Mouse (Mus musculus): ENCODE data around the gene Kif2c.
"Not testable (repeated sequence)": the region's sequence is repeated elsewhere in the genome, so short reads cannot be mapped to it uniquely, and the experiment has no call there.

The Kif2c gene

GRCm38 (mm10) chr4:117188969-117189368, 6.5 kb upstream of the Kif2c start:
- in situ Hi-C loops (cut with MboI, MseI): no loop called here

GRCm38 (mm10) chr4:117182759-117183096, 289 bp upstream of the Kif2c start:
- in situ Hi-C loops (cut with MboI, MseI): not testable (repeated sequence)

- in situ Hi-C loops (cut with MboI, MseI): no loop called here
These were observed 12.5 kb downstream of the Kif2c start for GRCm38 (mm10) chr4:117169936-117170335.

- in situ Hi-C loops (cut with MboI, MseI): no loop called here
These were observed 21.3 kb downstream of the Kif2c start for GRCm38 (mm10) chr4:117161183-117161582.

GRCm38 (mm10) chr4:117159666-117160065, 22.8 kb downstream of the Kif2c start:
- in situ Hi-C loops (cut with MboI, MseI): no loop called here

- in situ Hi-C loops (cut with MboI, MseI): no loop called here
These were observed 26.1 kb downstream of the Kif2c start for GRCm38 (mm10) chr4:117156372-117156771.

- in situ Hi-C loops (cut with MboI, MseI): no loop called here
These were observed 26.6 kb downstream of the Kif2c start, which contains the start of gene Rps8 for GRCm38 (mm10) chr4:117155792-117156355. Gene Rps8, minus strand, starts transcription at chr4:117156243.

- in situ Hi-C loops (cut with MboI, MseI): no loop called here
These were observed 27.2 kb downstream of the Kif2c start for GRCm38 (mm10) chr4:117155020-117155791.

GRCm38 (mm10) chr4:117152714-117153113, 29.7 kb downstream of the Kif2c start:
- in situ Hi-C loops (cut with MboI, MseI): no loop called here

GRCm38 (mm10) chr4:117151416-117151815, 31.0 kb downstream of the Kif2c start:
- in situ Hi-C loops (cut with MboI, MseI): no loop called here

- in situ Hi-C loops (cut with MboI, MseI): no loop called here
These were observed 32.2 kb downstream of the Kif2c start for GRCm38 (mm10) chr4:117150212-117150733.

- in situ Hi-C loops (cut with MboI, MseI): loop anchor here (25.0 kb wide), 1 partner anchor 1963 kb away; the partner anchor contains the start of gene Slc2a1
These were observed 32.9 kb downstream of the Kif2c start for GRCm38 (mm10) chr4:117149291-117150211.

GRCm38 (mm10) chr4:117148815-117149214, 33.6 kb downstream of the Kif2c start:
- in situ Hi-C loops (cut with MboI, MseI): loop anchor here (25.0 kb wide), 1 partner anchor 1963 kb away; the partner anchor contains the start of gene Slc2a1

- in situ Hi-C loops (cut with MboI, MseI): loop anchor here (25.0 kb wide), 1 partner anchor 1964 kb away; the partner anchor contains the start of gene Slc2a1
These were observed 34.3 kb downstream of the Kif2c start for GRCm38 (mm10) chr4:117148047-117148713.

GRCm38 (mm10) chr4:117146176-117146575, 36.3 kb downstream of the Kif2c start:
- in situ Hi-C loops (cut with MboI, MseI): loop anchor here (25.0 kb wide), 1 partner anchor 1966 kb away; the partner anchor contains the start of gene Slc2a1

- in situ Hi-C loops (cut with MboI, MseI): loop anchor here (25.0 kb wide), 1 partner anchor 1967 kb away; the partner anchor contains the start of gene Slc2a1
These were observed 37.2 kb downstream of the Kif2c start for GRCm38 (mm10) chr4:117145248-117145647.

- in situ Hi-C loops (cut with MboI, MseI): loop anchor here (5.0 to 25.0 kb wide), 2 partner anchors 146 to 1969 kb away; partner anchors contain the start of genes Hectd3 and Slc2a1
These were observed 39.4 kb downstream of the Kif2c start for GRCm38 (mm10) chr4:117143023-117143422.

- in situ Hi-C loops (cut with MboI, MseI): loop anchor here (5.0 to 25.0 kb wide), 2 partner anchors 143 to 1972 kb away; partner anchors contain the start of genes Hectd3 and Slc2a1
These were observed 41.8 kb downstream of the Kif2c start for GRCm38 (mm10) chr4:117140613-117141012.

GRCm38 (mm10) chr4:117139217-117139612, 43.2 kb downstream of the Kif2c start:
- in situ Hi-C loops (cut with MboI, MseI): loop anchor here (25.0 kb wide), 1 partner anchor 1973 kb away; the partner anchor contains the start of gene Slc2a1
